Mouse (Mus musculus): Measurements from ENCODE around the gene Zfp503.

DNA sequence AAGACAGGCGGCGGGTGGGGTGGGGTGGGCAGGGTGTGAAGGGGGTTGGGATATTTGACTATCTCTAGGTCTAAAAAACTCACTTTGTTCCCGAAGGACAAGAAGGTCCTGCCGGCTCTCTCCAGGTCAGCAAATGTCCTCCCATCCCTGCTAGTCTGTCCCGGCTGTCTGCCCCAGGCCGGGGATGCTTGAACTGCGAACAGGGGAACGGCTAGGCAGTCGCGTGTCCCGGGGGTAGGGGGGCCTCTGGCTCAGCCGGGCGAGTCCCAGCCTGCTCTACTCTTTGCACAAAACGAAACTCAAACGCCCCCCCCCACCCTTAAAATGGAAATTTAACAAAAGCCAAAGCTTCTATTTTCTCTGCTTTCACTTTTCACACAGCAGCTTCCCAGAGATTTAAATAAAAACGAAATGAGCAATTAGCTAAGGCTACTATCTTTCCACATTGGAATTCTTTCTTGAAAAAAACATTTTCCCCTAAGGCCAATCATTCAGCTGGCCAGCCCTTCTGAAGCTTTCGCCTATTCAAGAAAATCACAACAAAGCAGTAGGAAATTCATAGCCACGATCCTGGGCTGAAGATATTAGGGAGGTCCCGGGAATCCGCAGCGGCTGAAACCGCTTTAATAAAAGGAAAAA, 6.0 kb downstream of the Zfp503 start:
- TF ChIP-seq CTCF (conservative IDR thresholded peaks at IDR 0.05; ENCODE audit: insufficient read depth, insufficient read length, low read depth, low read length) (no peak), POLR2A (IDR thresholded peaks at IDR 0.05; ENCODE audit: low read depth, low read length) (peak; percentile 36)
